Comparison of ENCODE assay signal across 9 mouse cellular contexts in the genomic region with DNA sequence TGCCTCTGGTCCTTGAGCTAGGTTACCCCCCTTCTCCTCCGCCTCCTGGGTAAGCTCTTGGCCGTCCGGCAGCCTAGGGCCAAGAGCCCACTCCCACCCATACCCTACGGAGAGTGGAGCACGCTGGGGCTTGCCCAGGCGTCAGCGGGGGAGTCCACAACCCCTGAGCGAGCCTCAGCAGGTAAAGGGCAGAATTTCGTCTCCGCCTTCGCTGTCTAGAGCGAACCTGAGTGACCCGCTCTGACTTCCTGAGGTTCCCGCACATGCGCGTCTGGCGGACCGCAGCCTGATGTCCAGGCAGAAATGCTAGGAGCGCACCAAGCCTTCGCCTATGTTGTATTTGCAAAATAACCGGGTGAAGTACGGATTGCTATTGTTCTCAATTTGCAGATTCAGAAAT. TPM values are rescaled to one million over a fixed set of nuclear protein-coding genes. Genes with fewer than 3 reads are reported as not detected.
DNase-seq lines count a peak whose midpoint lies in the region; ATAC-seq and TF ChIP-seq lines count a peak whose summit lies in the region.
"Had no signal": no experiment of that assay in that cellular context is flagged by ENCODE, and none has a peak within 500 bp of the region (broad histone marks: within the 10 kb centered on the region; RNA-seq: fewer than 3 reads in every experiment).

No protein-coding gene starts in this region.

- TF ChIP-seq POLR2A in cerebellum, adult 2 months (IDR thresholded peaks at IDR 0.05; ENCODE audit: borderline replicate concordance, insufficient read depth, low read length) = no peak

- H3K4me2 ChIP-seq in neural tube, embryonic 11.5 days (ENCODE audit: low read depth) = peak overlapping the region; percentile 26; the same call in 1 of the 2 replicates
- peak overlapping the region; percentile 59 for H3K4me2 ChIP-seq in intestine, postnatal 0 days (replicated peaks; ENCODE audit: low read depth)
- peak overlapping the region; percentile 57 for H3K4me2 ChIP-seq in neural tube, embryonic 15.5 days

- ATAC-seq in neural tube, embryonic 11.5 days (ENCODE audit: insufficient read depth, low FRiP score, low TSS enrichment) = no peak
- no peak for ATAC-seq in intestine, postnatal 0 days
- ATAC-seq in neural tube, embryonic 15.5 days (ENCODE audit: low FRiP score) = no peak

- H3K9ac ChIP-seq in neural tube, embryonic 11.5 days (ENCODE audit: low read length) = no peak overlapping the region
- no peak overlapping the region for H3K9ac ChIP-seq in intestine, postnatal 0 days (ENCODE audit: low read depth, low read length)
- peak overlapping the region; percentile 20; the same call in 1 of the 2 replicates for H3K9ac ChIP-seq in neural tube, embryonic 15.5 days (replicated peaks)

- TF ChIP-seq CTCF in cerebellum, adult 2 months (IDR thresholded peaks at IDR 0.05; ENCODE audit: borderline replicate concordance, insufficient read depth, low read depth, low read length) = no peak
- no peak for TF ChIP-seq CTCF in intestine, postnatal 0 days (IDR thresholded peaks at IDR 0.05; ENCODE audit: low read depth)

- no peaks in the 10 kb centered on the region; the same call in 1 of the 2 replicates for H3K27me3 ChIP-seq in cerebellum, adult 2 months (ENCODE audit: control insufficient read depth, insufficient read depth, low read length)
- H3K27me3 ChIP-seq in neural tube, embryonic 11.5 days (ENCODE audit: control insufficient read depth, insufficient read depth, low read length) = peaks cover 62% of the 10 kb centered on the region
- H3K27me3 ChIP-seq in intestine, postnatal 0 days (replicated peaks; ENCODE audit: control insufficient read depth, insufficient read depth, low read length) = peaks cover 18% of the 10 kb centered on the region
- peaks cover 72% of the 10 kb centered on the region for H3K27me3 ChIP-seq in neural tube, embryonic 15.5 days (replicated peaks)

- H3K36me3 ChIP-seq in neural tube, embryonic 11.5 days (ENCODE audit: control insufficient read depth, insufficient read depth, low read length) = no peaks in the 10 kb centered on the region
- no peaks in the 10 kb centered on the region for H3K36me3 ChIP-seq in intestine, postnatal 0 days (ENCODE audit: control insufficient read depth, insufficient read depth)
- no peaks in the 10 kb centered on the region for H3K36me3 ChIP-seq in neural tube, embryonic 15.5 days

- 24% methylated on average over 22 of the region's 22 CpGs for WGBS in cerebellum, adult 2 months
- 14% methylated on average over 22 of the region's 22 CpGs for WGBS in neural tube, embryonic 11.5 days
- 23% methylated on average over 22 of the region's 22 CpGs for WGBS in intestine, postnatal 0 days
- WGBS in neural tube, embryonic 15.5 days = 13% methylated on average over 22 of the region's 22 CpGs

- peak overlapping the region; percentile 7 for H3K4me3 ChIP-seq in cerebellum, adult 2 months (replicated peaks; ENCODE audit: insufficient read depth, low read depth, low read length)
- 0 out of 2 replicates have a peak overlapping the region, but pooled peaks have one; percentile 5 for H3K4me3 ChIP-seq in neural tube, embryonic 11.5 days (ENCODE audit: low read depth, low read length)
- peak overlapping the region; percentile 18 for H3K4me3 ChIP-seq in intestine, postnatal 0 days (ENCODE audit: low read depth, low read length)
- H3K4me3 ChIP-seq in neural tube, embryonic 15.5 days (replicated peaks) = peak overlapping the region; percentile 31
- H3K4me3 ChIP-seq: left cerebral cortex, adult 2 months had no signal

- no peak overlapping the region for H3K27ac ChIP-seq in cerebellum, adult 2 months (ENCODE audit: insufficient read depth, low read length)
- H3K27ac ChIP-seq in neural tube, embryonic 11.5 days (ENCODE audit: low read depth, low read length) = no peak overlapping the region
- H3K27ac ChIP-seq in intestine, postnatal 0 days (ENCODE audit: low read depth, low read length) = no peak overlapping the region
- H3K27ac ChIP-seq in neural tube, embryonic 15.5 days (replicated peaks) = no peak overlapping the region
- H3K27ac ChIP-seq: left cerebral cortex, adult 2 months had no signal

- no peaks in the 10 kb centered on the region; the same call in 1 of the 2 replicates for H3K4me1 ChIP-seq in cerebellum, adult 2 months (ENCODE audit: control insufficient read depth, insufficient read depth, low read length)
- H3K4me1 ChIP-seq in neural tube, embryonic 11.5 days (ENCODE audit: control insufficient read depth, insufficient read depth, low read length) = peaks cover 7% of the 10 kb centered on the region
- H3K4me1 ChIP-seq in intestine, postnatal 0 days (replicated peaks; ENCODE audit: control insufficient read depth, insufficient read depth, low read length) = peaks cover 11% of the 10 kb centered on the region; the same call in 1 of the 2 replicates
- H3K4me1 ChIP-seq in neural tube, embryonic 15.5 days = peaks cover 41% of the 10 kb centered on the region

- DNase-seq in cerebellum, adult 2 months = no peak
- DNase-seq in cerebellum, adult 11 months = no peak
- no peak for DNase-seq in neural tube, embryonic 11.5 days (ENCODE audit: low spot score)
- DNase-seq in neural tube, embryonic 10.5 days (ENCODE audit: extremely low spot score, low spot score) = no peak
- DNase-seq in layer of hippocampus, postnatal 14 days (ENCODE audit: low spot score in 2 of 2) = no peak
- DNase-seq in testis, postnatal 14 days (ENCODE audit: low spot score) = no peak

- no peaks in the 10 kb centered on the region for H3K9me3 ChIP-seq in neural tube, embryonic 11.5 days (ENCODE audit: control insufficient read depth, low read length)
- no peaks in the 10 kb centered on the region for H3K9me3 ChIP-seq in intestine, postnatal 0 days (ENCODE audit: control insufficient read depth)
- no peaks in the 10 kb centered on the region for H3K9me3 ChIP-seq in neural tube, embryonic 15.5 days (replicated peaks)

RNA-seq across cellular contexts. Expression of gene Gpr132, which starts 6.2 kb away (rescaled TPM):
- polyA plus RNA-seq in cerebellum, adult 2 months (2012; rRNA removed) = 0.05 and 0.08 TPM in 2 replicates
- polyA plus RNA-seq in neural tube, embryonic 11.5 days (2014; fragmentation: Nextera tagmentation; extraction: Ambion mirVana) = not detected in 2 replicates
- 0.25 and 0.30 TPM in 2 replicates for polyA plus RNA-seq in intestine, postnatal 0 days (2015; fragmentation: Nextera tagmentation; extraction: Ambion mirVana)
- 0.08 and 2.8 TPM in 2 replicates for polyA plus RNA-seq in neural tube, embryonic 15.5 days (2015; fragmentation: Nextera tagmentation; extraction: Ambion mirVana)
- not detected for total RNA-seq in layer of hippocampus, postnatal 14 days (2021)

RNA-seq across cellular contexts. Expression of gene Cdca4, which starts 45.0 kb away (rescaled TPM):
- 9.3 and 9.8 TPM in 2 replicates for polyA plus RNA-seq in cerebellum, adult 2 months (2012; rRNA removed)
- 165 and 173 TPM in 2 replicates for polyA plus RNA-seq in neural tube, embryonic 11.5 days (2014; fragmentation: Nextera tagmentation; extraction: Ambion mirVana)
- polyA plus RNA-seq in intestine, postnatal 0 days (2015; fragmentation: Nextera tagmentation; extraction: Ambion mirVana) = 22.6 and 24.1 TPM in 2 replicates
- 30.3 and 48.6 TPM in 2 replicates for polyA plus RNA-seq in neural tube, embryonic 15.5 days (2015; fragmentation: Nextera tagmentation; extraction: Ambion mirVana)
- total RNA-seq in layer of hippocampus, postnatal 14 days (2021) = 1 to 10 TPM; 8.1 to 9.2 TPM

RNA-seq across cellular contexts. Expression of gene Jag2, which starts 55.4 kb away (rescaled TPM):
- 23.0 and 24.4 TPM in 2 replicates for polyA plus RNA-seq in cerebellum, adult 2 months (2012; rRNA removed)
- 5.4 and 5.9 TPM in 2 replicates for polyA plus RNA-seq in neural tube, embryonic 11.5 days (2014; fragmentation: Nextera tagmentation; extraction: Ambion mirVana)
- polyA plus RNA-seq in intestine, postnatal 0 days (2015; fragmentation: Nextera tagmentation; extraction: Ambion mirVana) = 1.4 and 1.6 TPM in 2 replicates
- 13.6 and 14.8 TPM in 2 replicates for polyA plus RNA-seq in neural tube, embryonic 15.5 days (2015; fragmentation: Nextera tagmentation; extraction: Ambion mirVana)
- total RNA-seq in layer of hippocampus, postnatal 14 days (2021) = 10 to 100 TPM; 45.2 to 50.8 TPM
